Mouse (Mus musculus): ENCODE measurements at regions not wholly inside any gene's neighbourhood (a gene's known extent, or its start where the extent isn't known, plus 50 kb on each side); places are given as distances from the start of the nearest gene placed in this dataset.

DNA sequence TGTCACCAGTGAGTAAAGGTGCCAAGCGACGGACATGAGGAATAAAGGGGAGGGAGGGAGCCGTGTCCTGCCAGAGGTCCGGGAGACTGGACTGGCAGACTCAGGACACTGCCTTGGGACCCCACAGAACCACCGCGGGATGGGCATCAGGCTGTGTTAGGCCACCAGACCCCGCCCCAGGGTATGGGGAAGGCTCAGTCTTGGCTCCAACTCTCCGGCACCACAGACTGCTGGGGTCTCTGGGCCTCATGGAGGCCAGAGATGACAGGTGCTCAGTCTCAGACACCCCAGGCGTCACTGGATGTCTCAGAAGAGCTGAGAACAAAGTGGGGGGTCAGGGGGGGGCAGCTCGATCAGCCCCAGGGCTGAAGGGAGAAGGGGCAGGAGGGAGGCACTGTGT lies 604.1 kb upstream of the Jmjd1c start:
- Histone ChIP-seq H3K36me3 (replicated peaks; ENCODE audit: control insufficient read depth, insufficient read depth, low read depth) (no peaks in the 10 kb centered on the region), H3K4me1 (replicated peaks; ENCODE audit: control insufficient read depth in 2 of 2, insufficient read depth in 2 of 2, low read length in 1 of 2) (no peaks in the 10 kb centered on the region), H3K4me3 (ENCODE audit: insufficient read depth in 1 of 2, low read depth in 2 of 2, low read length in 2 of 2) (no peak overlapping the region), H3K27ac (no peak overlapping the region), H3K27me3 (ENCODE audit: control insufficient read depth, insufficient read depth, low read length) (no peaks in the 10 kb centered on the region), H3K9me3 (ENCODE audit: control insufficient read depth, low read length) (no peaks in the 10 kb centered on the region), H3K9ac (replicated peaks) (no peak overlapping the region), H3K4me2 (ENCODE audit: low read depth) (no peak overlapping the region)
- WGBS (ENCODE audit: insufficient replicate concordance), result 35% methylated on average over 10 of the region's 10 CpGs
- no peak for TF ChIP-seq EP300 (IDR thresholded peaks at IDR 0.05; ENCODE audit: low read depth)
- no peak for TF ChIP-seq CTCF (IDR thresholded peaks at IDR 0.05; ENCODE audit: low read depth)
- DNase-seq (ENCODE audit: low read depth in 3 of 3, low spot score in 3 of 3) (no peak), ATAC-seq (ENCODE audit: insufficient read depth) (no peak)

DNA sequence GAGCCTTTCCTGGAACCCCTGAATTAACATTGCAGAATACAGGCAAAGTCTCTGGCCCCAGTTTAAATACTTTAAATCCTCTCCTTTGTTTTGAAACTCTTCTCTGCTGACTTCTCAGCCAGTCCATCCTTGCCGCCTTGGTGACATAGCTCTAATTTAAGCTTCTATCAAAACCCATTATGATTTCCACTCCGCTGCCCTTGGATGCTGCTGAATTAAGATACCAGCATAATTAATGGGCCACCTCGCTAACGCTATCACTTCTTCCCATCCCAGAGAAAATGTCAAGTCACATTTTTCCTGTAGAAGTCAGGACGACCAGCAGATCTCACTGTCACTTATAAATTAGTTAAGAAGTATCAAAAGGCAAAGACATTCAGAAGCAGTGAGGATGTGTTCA lies 556.1 kb upstream of the Jmjd1c start:
- Histone ChIP-seq H3K27ac (no peak overlapping the region), H3K9me3 (ENCODE audit: control insufficient read depth, low read length) (no peaks in the 10 kb centered on the region), H3K36me3 (replicated peaks; ENCODE audit: control insufficient read depth, insufficient read depth, low read depth) (no peaks in the 10 kb centered on the region), H3K4me2 (ENCODE audit: low read depth) (no peak overlapping the region), H3K4me3 (ENCODE audit: insufficient read depth in 1 of 2, low read depth in 2 of 2, low read length in 2 of 2) (no peak overlapping the region), H3K4me1 (replicated peaks; ENCODE audit: control insufficient read depth in 2 of 2, insufficient read depth in 2 of 2, low read length in 1 of 2) (no peaks in the 10 kb centered on the region), H3K27me3 (ENCODE audit: control insufficient read depth, insufficient read depth, low read length) (no peaks in the 10 kb centered on the region), H3K9ac (replicated peaks) (no peak overlapping the region)
- DNase-seq (ENCODE audit: low read depth in 3 of 3, low spot score in 3 of 3), result no peak
- TF ChIP-seq EP300 (IDR thresholded peaks at IDR 0.05; ENCODE audit: low read depth), result no peak
- TF ChIP-seq CTCF (IDR thresholded peaks at IDR 0.05; ENCODE audit: low read depth), result no peak
- 67% methylated on average over 5 of the region's 5 CpGs for WGBS (ENCODE audit: insufficient replicate concordance)
- ATAC-seq (ENCODE audit: insufficient read depth), result no peak

DNA sequence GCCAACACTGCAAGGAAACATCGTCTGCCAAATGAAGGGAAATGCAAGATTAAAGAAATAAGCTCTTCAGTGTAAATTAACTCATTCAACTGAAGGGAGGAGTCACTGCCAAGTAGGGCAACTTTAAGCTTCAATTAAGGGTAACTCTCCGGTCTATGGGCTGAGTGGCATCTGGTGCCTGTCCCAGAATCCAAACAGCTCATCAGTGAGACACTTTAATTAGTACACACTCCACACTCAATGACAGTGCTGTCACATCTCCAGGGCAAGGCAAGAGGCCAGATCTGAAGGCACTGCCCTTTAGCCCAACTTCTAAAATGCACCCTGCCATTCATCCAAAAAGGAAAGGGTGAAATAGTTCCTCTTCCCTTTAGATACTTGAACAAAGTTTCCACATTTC lies 549.3 kb upstream of the Jmjd1c start:
- no peak for ATAC-seq (ENCODE audit: insufficient read depth)
- no peak for TF ChIP-seq CTCF (IDR thresholded peaks at IDR 0.05; ENCODE audit: low read depth)
- TF ChIP-seq EP300 (IDR thresholded peaks at IDR 0.05; ENCODE audit: low read depth), result no peak
- WGBS (ENCODE audit: insufficient replicate concordance), result 50% methylated on average over 2 of the region's 2 CpGs

DNA sequence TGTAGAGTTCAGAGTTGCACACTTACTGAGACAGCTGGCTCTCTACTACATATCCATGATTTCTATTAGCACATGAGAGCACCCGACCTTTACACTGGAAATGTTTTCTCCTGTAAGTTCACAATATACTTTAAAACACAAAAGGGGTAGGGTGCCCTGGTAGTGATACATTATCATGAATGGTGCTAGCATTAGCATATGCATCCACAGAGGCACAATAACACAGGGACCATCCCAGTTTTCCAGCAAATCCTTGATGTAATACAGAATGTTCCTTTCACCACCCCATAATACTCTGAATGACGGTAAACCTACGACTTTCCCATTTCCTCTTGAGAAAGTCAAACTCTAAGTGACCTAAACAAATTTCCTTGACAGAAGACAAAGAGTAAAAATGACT lies 548.3 kb upstream of the Jmjd1c start:
- ATAC-seq (ENCODE audit: insufficient read depth), result no peak
- no peak overlapping the region for H3K9ac ChIP-seq (replicated peaks)
- TF ChIP-seq EP300 (IDR thresholded peaks at IDR 0.05; ENCODE audit: low read depth) (no peak), CTCF (IDR thresholded peaks at IDR 0.05; ENCODE audit: low read depth) (no peak)

More for the DNA sequence above, 549.3 kb upstream of the Jmjd1c start:
- Histone ChIP-seq H3K27ac (no peak overlapping the region), H3K9ac (replicated peaks) (no peak overlapping the region), H3K36me3 (replicated peaks; ENCODE audit: control insufficient read depth, insufficient read depth, low read depth) (no peaks in the 10 kb centered on the region), H3K4me3 (ENCODE audit: insufficient read depth in 1 of 2, low read depth in 2 of 2, low read length in 2 of 2) (no peak overlapping the region), H3K9me3 (ENCODE audit: control insufficient read depth, low read length) (no peaks in the 10 kb centered on the region), H3K27me3 (ENCODE audit: control insufficient read depth, insufficient read depth, low read length) (no peaks in the 10 kb centered on the region), H3K4me2 (ENCODE audit: low read depth) (no peak overlapping the region), H3K4me1 (replicated peaks; ENCODE audit: control insufficient read depth in 2 of 2, insufficient read depth in 2 of 2, low read length in 1 of 2) (no peaks in the 10 kb centered on the region)
- DNase-seq (ENCODE audit: low read depth in 3 of 3, low spot score in 3 of 3), result no peak

DNA sequence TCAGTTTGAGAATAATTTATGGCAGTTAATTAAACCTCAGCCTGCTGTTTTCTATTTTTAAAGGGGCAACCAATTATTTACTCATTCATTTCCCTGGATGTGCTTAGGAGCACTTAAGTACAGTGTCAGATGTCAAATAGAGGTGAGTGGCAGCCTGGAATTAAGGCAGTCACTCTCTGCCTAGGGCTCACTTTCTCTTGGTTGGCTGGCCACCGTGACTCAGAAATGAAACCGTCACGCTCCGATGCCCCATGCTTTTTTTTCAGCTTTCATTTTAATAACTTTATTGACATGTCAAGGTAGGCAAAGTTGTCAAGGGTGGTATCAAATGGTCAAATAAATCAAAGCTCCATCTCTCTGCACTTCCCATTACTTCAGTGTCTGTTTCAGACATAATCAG lies 547.9 kb upstream of the Jmjd1c start:
- WGBS (ENCODE audit: insufficient replicate concordance), result 71% methylated on average over 4 of the region's 4 CpGs
- no peak for ATAC-seq (ENCODE audit: insufficient read depth)

More for the DNA sequence above, 548.3 kb upstream of the Jmjd1c start:
- no peak overlapping the region for H3K4me2 ChIP-seq (ENCODE audit: low read depth)
- H3K4me3 ChIP-seq (ENCODE audit: insufficient read depth in 1 of 2, low read depth in 2 of 2, low read length in 2 of 2), result no peak overlapping the region
- H3K4me1 ChIP-seq (replicated peaks; ENCODE audit: control insufficient read depth in 2 of 2, insufficient read depth in 2 of 2, low read length in 1 of 2), result no peaks in the 10 kb centered on the region
- no peak for DNase-seq (ENCODE audit: low read depth in 3 of 3, low spot score in 3 of 3)
- H3K27ac ChIP-seq, result no peak overlapping the region
- H3K36me3 ChIP-seq (replicated peaks; ENCODE audit: control insufficient read depth, insufficient read depth, low read depth), result no peaks in the 10 kb centered on the region
- 39% methylated on average over 3 of the region's 3 CpGs for WGBS (ENCODE audit: insufficient replicate concordance)
- H3K9me3 ChIP-seq (ENCODE audit: control insufficient read depth, low read length), result no peaks in the 10 kb centered on the region
- no peaks in the 10 kb centered on the region for H3K27me3 ChIP-seq (ENCODE audit: control insufficient read depth, insufficient read depth, low read length)

More for the DNA sequence above, 547.9 kb upstream of the Jmjd1c start:
- no peak for DNase-seq (ENCODE audit: low read depth in 3 of 3, low spot score in 3 of 3)
- no peak overlapping the region for H3K27ac ChIP-seq
- H3K4me3 ChIP-seq (ENCODE audit: insufficient read depth in 1 of 2, low read depth in 2 of 2, low read length in 2 of 2), result no peak overlapping the region
- H3K4me2 ChIP-seq (ENCODE audit: low read depth), result no peak overlapping the region
- no peaks in the 10 kb centered on the region for H3K4me1 ChIP-seq (replicated peaks; ENCODE audit: control insufficient read depth in 2 of 2, insufficient read depth in 2 of 2, low read length in 1 of 2)
- no peak overlapping the region for H3K9ac ChIP-seq (replicated peaks)
- no peaks in the 10 kb centered on the region for H3K9me3 ChIP-seq (ENCODE audit: control insufficient read depth, low read length)
- TF ChIP-seq EP300 (IDR thresholded peaks at IDR 0.05; ENCODE audit: low read depth) (no peak), CTCF (IDR thresholded peaks at IDR 0.05; ENCODE audit: low read depth) (no peak)
- no peaks in the 10 kb centered on the region for H3K36me3 ChIP-seq (replicated peaks; ENCODE audit: control insufficient read depth, insufficient read depth, low read depth)
- no peaks in the 10 kb centered on the region for H3K27me3 ChIP-seq (ENCODE audit: control insufficient read depth, insufficient read depth, low read length)

Measured in liver, embryonic 14.5 days (tissue).